Mouse (Mus musculus) thymus, adult 2 months (tissue): Measurements from ENCODE around the gene Mfsd12. TPM values are rescaled to one million over a fixed set of nuclear protein-coding genes. Genes with fewer than 3 reads are reported as not detected.

Experiments used
- DNase-seq: peaks from one replicate; pipeline ENCODE4 v3.0.0; 2021
- H3K27ac ChIP-seq: fragments of 200-500 bp; 2 replicates; pipeline ENCODE4 v1.5.1; 2012; ENCODE audit warnings: low read length, control low read depth; ENCODE audit not compliant: control insufficient read depth, insufficient read depth
- H3K27me3 ChIP-seq: fragments of 200-500 bp; 2 replicates; pipeline ENCODE4 v1.6.1; 2012; ENCODE audit warnings: mild to moderate bottlenecking, low read length, moderate library complexity, mixed read lengths; ENCODE audit not compliant: control insufficient read depth, insufficient read depth
- H3K36me3 ChIP-seq: fragments of 200-500 bp; 2 replicates; pipeline ENCODE4 v1.6.1; 2012; ENCODE audit warnings: mild to moderate bottlenecking, low read length, moderate library complexity; ENCODE audit not compliant: control insufficient read depth, insufficient read depth
- H3K4me1 ChIP-seq: fragments of 200-500 bp; replicated peaks from 2 replicates; pipeline ENCODE4 v1.6.1; 2012; ENCODE audit warnings: low read length; ENCODE audit not compliant: control insufficient read depth, insufficient read depth
- H3K4me3 ChIP-seq: fragments of 200-500 bp; 2 replicates; pipeline ENCODE4 v1.5.1; 2012; ENCODE audit warnings: mild to moderate bottlenecking, low read length, control low read depth, moderate library complexity; ENCODE audit not compliant: control insufficient read depth, insufficient read depth
- CTCF ChIP-seq: fragments of 200-500 bp; IDR thresholded peaks from 2 replicates; pipeline ENCODE4 v1.5.1; 2012; ENCODE audit warnings: mild to moderate bottlenecking, control low read depth, low read length, moderate library complexity, borderline replicate concordance; ENCODE audit not compliant: control insufficient read depth, poor library complexity, insufficient read depth; ENCODE audit errors: extremely low read depth
- POLR2A ChIP-seq: fragments of 200-500 bp; IDR thresholded peaks from 2 replicates; pipeline ENCODE4 v1.6.1; 2012; ENCODE audit warnings: mild to moderate bottlenecking, low read length, control low read depth, moderate library complexity; ENCODE audit not compliant: control insufficient read depth, poor library complexity, insufficient read depth; ENCODE audit errors: extremely low read depth
- WGBS: fragments of 180-500 bp; shearing (Covaris S2); methylation state at CpG from one replicate; pipeline ENCODE4 v1.1.7; 2018; 5-methylcytosine and 5-hydroxymethylcytosine counted together
- polyA plus RNA-seq: library from polyadenylated mRNA; depleted of rRNA; stranded (reverse); fragments of >200 nt; gene quantifications from 2 replicates; pipeline ENCODE4 v1.2.3, GENCODE M21; 2012

The Mfsd12 gene
- polyA plus RNA-seq, 1 experiment = 65.3 TPM

DNA sequence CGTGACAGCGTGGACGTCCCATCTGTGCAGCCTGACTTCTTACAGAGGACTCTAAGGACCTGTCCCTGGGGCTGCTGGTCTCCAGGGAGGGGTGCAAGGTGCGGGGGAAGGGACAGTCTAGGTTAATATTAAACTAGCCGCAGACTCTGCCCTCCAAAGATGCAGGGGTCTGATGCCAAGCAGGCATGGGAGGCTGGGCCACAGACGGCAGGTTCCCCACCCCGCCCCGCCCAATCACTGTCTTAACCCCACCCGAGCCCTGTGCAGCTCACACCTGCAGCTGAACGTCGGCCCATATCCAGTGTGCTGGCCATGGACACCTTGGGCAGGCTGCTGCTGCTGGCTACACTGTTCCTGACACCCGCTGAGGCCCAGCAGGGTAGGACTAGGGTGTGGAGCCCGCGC is 35.5 kb downstream of the Mfsd12 start, which contains the start of gene Smim24:
Smim24 (plus strand) TSS at position 271 of the 405 bp plus-strand sequence.
- Histone ChIP-seq H3K36me3 (peaks cover 2% of the 10 kb centered on the region), H3K4me3 (peak within 1 kb of the TSS; percentile 63), H3K4me1 (peaks cover 27% of the 10 kb centered on the region), H3K27ac (peak within 1 kb of the TSS; percentile 53), H3K27me3 (no peaks in the 10 kb centered on the region)
- DNase-seq = no peak
- TF ChIP-seq CTCF (no peak), POLR2A (no peak)
- 55% methylated on average over 14 of the region's 14 CpGs for WGBS

DNA sequence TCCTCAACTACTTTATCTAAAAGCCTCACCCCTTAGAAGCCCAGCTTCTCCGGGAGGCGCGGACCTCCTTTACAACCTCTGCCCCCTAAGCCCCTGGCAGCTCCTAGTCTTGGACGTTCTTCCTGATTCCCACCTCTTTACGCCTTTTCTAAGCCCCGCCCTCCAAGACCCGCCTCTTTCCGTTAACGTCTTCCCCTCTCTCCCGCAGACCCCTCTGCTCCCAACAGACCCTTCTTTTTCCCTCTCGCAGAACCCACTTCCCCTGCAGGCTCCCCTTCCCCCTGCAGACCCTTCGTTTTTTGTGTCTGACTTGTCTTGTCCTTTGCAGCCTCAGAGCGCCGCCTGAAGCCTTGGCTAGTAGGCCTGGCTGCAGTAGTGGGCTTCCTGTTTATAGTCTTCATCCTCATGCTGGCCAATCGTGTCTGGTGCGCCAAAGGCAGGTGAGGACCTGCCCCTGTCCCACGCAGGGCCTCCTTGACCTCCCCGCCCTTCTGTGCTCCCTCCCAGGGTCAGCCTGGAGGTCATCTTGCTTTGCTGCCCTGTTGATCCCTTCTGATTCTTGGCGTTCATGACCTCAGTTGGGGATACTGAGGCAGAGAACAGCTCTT is 36.3 kb downstream of the Mfsd12 start:
- Histone ChIP-seq H3K4me3 (peak overlapping the region; percentile 63), H3K36me3 (no peaks in the 10 kb centered on the region), H3K27me3 (no peaks in the 10 kb centered on the region), H3K4me1 (peaks cover 27% of the 10 kb centered on the region), H3K27ac (peak overlapping the region; percentile 53)
- WGBS = 7% methylated on average over 19 of the region's 19 CpGs
- DNase-seq = peak; percentile 75
- TF ChIP-seq CTCF = no peak
- TF ChIP-seq POLR2A = 0 out of 2 replicates have a peak, but pooled peaks have one; percentile 12

DNA sequence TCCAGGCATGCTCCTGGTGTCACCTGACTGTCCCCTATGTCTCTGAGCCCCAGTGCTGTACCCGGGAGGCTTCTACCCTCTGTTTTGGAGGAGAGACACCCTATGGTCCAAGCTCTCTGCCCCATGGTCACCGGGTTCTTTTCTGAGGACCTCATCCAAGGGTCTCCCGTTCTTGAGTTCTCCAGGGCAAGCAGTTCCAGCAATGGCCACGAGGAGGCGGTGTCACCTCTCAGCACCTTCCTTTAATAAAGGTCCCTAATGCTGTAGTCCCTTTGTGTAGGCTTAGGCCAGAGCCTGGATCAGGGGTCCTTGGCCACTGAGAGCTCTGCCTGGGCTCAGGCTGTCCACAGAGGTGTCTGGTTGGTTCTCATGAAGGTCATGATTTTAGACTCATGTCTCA is 37.8 kb downstream of the Mfsd12 start:
- Histone ChIP-seq H3K36me3 (no peaks in the 10 kb centered on the region), H3K27ac (no peak overlapping the region), H3K27me3 (no peaks in the 10 kb centered on the region), H3K4me3 (no peak overlapping the region), H3K4me1 (peaks cover 27% of the 10 kb centered on the region)
- 26% methylated on average over 5 of the region's 5 CpGs for WGBS
- TF ChIP-seq POLR2A = no peak
- peak; percentile 91; the same call in 1 of the 2 replicates for TF ChIP-seq CTCF
- peak; percentile 67 for DNase-seq

DNA sequence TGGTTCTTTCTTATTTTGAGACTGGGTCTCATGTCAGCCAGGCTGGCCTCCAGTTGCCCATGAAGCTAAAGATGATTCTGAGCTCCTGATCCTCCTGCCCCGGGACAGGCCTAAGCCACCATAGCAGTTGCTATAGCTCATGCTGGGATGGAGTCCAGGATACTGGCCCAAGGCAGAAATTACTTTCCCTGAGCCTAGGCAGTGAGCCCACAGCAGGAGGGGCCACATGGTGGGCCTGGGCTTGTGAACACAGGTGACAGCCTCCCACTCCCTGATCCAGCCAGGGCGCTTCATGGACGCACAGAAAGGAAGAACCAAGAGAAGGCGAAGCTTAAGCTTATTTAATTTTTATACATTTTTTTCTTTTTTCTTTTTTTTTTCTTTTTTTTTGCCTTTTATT is 38.6 kb downstream of the Mfsd12 start:
- Histone ChIP-seq H3K27ac (no peak overlapping the region), H3K4me1 (peaks cover 27% of the 10 kb centered on the region), H3K36me3 (no peaks in the 10 kb centered on the region), H3K27me3 (no peaks in the 10 kb centered on the region), H3K4me3 (no peak overlapping the region)
- DNase-seq = no peak
- 94% methylated on average over 4 of the region's 4 CpGs for WGBS
- TF ChIP-seq CTCF = no peak
- no peak for TF ChIP-seq POLR2A

DNA sequence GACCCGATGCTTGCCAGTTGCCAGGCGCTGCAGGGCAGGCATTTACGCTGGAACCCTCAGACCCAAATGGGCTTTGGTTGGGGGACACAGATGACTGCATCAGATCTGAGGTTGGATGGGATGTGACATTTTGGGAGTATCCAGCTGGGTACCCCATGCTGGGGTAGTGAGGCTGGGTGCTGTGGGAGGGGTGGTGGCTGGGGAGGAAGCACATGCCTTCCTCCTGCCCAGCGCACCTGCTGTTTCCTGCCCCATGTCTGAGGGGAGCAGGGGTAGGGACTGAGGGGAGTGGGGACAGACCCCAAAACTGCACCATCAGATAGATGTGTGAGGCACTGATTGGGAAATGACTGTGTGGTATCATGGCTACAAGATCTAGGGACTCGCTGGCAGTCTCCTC is 39.5 kb downstream of the Mfsd12 start:
- TF ChIP-seq CTCF (no peak), POLR2A (no peak)
- DNase-seq = no peak
- H3K4me3 ChIP-seq = no peak overlapping the region
- no peaks in the 10 kb centered on the region for H3K36me3 ChIP-seq
- no peak overlapping the region for H3K27ac ChIP-seq
- no peaks in the 10 kb centered on the region for H3K27me3 ChIP-seq
- peaks cover 27% of the 10 kb centered on the region for H3K4me1 ChIP-seq
- 15% methylated on average over 5 of the region's 5 CpGs for WGBS

DNA sequence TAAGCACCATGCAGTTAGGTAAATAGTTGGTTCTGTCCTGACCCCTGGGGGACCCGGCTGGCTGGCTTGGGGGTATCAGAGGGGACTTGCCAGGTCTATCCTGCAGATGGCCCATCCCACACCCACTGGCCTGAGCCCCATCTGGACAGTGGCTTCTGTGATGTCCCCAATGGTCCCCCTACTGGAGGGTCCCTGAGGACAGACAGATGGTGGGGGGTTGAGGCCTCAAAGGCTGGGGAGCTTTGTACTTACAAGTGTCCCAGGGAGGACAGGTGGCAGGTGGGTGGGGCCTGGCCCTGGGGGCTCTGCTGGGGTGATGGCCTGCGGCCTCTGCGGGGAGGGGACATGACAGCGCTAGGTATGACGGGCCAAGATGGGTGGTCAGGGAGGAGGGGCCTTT is 42.0 kb downstream of the Mfsd12 start:
- no peak for TF ChIP-seq CTCF
- no peak for TF ChIP-seq POLR2A
- Histone ChIP-seq H3K4me1 (peaks cover 10% of the 10 kb centered on the region), H3K36me3 (no peaks in the 10 kb centered on the region), H3K27me3 (no peaks in the 10 kb centered on the region), H3K4me3 (no peak overlapping the region), H3K27ac (no peak overlapping the region)
- WGBS = 98% methylated on average over 5 of the region's 5 CpGs
- no peak for DNase-seq

DNA sequence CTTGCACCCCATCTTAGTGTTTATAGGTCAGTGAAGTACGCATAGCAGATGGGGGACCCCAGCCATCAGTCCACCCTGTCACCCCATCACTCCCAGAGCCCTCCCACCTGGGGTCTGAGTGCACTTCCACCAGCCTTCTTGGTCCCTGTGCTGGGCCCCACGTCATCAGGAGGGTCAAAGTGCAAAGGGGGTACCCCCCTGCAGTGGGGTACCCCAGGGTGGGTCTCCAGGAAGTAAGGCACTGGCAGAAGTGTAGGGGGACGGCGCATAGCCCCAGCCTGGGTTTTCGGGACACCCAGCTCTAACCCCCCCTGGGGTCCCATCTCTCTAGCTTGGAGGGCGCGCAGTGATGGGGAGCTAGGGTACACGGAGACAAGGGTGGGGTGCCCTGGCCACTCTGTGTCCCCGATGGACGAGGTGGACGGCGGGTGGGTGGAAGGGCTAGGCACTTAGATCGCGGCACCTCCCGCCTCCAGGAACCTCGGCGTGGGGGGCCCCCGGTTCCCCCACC is 42.6 kb downstream of the Mfsd12 start:
- no peak overlapping the region for H3K27ac ChIP-seq
- TF ChIP-seq CTCF = no peak
- no peak for TF ChIP-seq POLR2A
- H3K4me1 ChIP-seq = peaks cover 13% of the 10 kb centered on the region
- no peak for DNase-seq
- H3K27me3 ChIP-seq = no peaks in the 10 kb centered on the region
- WGBS = 98% methylated on average over 18 of the region's 18 CpGs
- H3K36me3 ChIP-seq = no peaks in the 10 kb centered on the region
- H3K4me3 ChIP-seq = no peak overlapping the region
